Mouse (Mus musculus): ENCODE data around the gene Tnfaip8l3.

GRCm38 (mm10) chr9:54034691-54035090, 33.5 kb downstream of the Tnfaip8l3 start:
- TF ChIP-seq CTCF (IDR thresholded peaks at IDR 0.05; ENCODE audit: low read depth) (no peak), EP300 (IDR thresholded peaks at IDR 0.05; ENCODE audit: low read depth) (no peak)
